Mouse (Mus musculus): ENCODE data around the gene Col8a2. TPM values are rescaled to one million over a fixed set of nuclear protein-coding genes. Genes with fewer than 3 reads are reported as not detected.

The Col8a2 gene
- total RNA-seq, 2 experiments from 2014 or later: 7.0 to 10.1 TPM

GRCm38 (mm10) chr4:126259523-126260160, 27.0 kb upstream of the Col8a2 start:
- peak; percentile 57 to 86 for DNase-seq (ENCODE audit: low spot score in 2 of 2)

GRCm38 (mm10) chr4:126260520-126261201, 25.9 kb upstream of the Col8a2 start:
- peak; percentile 60 to 83 for DNase-seq (ENCODE audit: low spot score in 2 of 2)

DNA sequence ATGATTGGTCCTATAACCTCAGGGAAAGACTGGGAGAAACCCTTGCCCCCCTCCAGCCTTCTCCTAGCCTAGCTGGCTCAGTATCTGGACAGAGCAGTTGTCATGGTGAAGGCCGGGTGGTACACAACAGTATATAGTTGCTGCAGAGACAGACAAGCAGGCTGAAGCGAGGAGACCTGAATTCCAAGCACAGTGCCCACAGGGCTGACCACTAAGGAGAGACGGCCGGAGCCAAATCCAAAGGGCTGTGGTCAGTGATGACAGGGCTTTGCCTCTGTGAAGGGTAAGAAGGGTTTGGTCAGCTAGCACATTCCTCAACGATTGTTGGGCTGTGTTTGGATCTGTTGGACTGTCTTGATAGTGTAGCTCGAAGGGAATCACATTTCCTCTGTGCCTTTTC, 25.3 kb upstream of the Col8a2 start:
- DNase-seq (ENCODE audit: low spot score in 2 of 2): peak in 1 of 2 experiments; percentile 49

DNA sequence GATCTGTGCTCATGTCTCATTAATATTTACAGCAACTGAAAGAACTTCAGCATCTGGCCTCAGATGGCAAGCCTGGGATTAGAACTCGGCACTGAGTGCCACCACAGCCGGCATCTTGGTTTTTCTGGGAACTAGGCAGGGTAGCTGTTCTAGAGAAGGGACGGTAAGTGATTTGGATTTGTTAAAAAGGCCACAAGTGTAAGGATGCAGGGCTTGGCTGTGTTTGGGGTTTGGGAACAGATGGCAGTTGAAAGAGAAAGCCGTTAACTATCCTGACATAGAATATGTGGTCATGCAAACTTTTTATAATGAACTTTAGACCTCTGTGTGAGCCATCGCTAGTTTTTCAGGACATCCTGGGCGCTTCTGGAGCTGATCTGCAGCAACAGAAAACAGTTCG, 24.9 kb upstream of the Col8a2 start:
- DNase-seq (ENCODE audit: low spot score in 2 of 2): no peak

GRCm38 (mm10) chr4:126262119-126262807, 24.3 kb upstream of the Col8a2 start, which contains the start of gene Trappc3:
Gene Trappc3 (plus strand): TSS chr4:126262325.
- DNase-seq (ENCODE audit: low spot score in 2 of 2): peak; percentile 97 to 100

DNA sequence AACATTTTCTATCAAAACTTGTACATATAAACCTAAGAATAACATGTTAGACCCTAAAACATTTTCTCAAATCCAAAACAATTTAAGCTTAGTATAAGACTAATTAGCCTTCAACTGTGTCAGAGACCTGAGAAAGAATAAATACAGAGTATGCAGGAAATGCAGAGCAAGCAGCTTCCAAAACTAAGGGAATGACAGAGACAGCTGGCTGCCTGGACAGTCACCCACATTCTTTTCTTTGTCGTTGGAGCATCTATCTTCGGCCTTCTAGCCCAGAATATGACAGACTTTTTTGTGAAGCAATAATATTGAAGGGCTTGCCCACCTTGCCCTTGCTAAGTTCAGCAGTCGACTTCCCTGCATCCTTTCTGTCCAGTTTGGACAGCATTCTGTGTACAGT, 17.3 kb upstream of the Col8a2 start:
- no peak for DNase-seq (ENCODE audit: low spot score in 2 of 2)

- DNase-seq (ENCODE audit: low spot score in 2 of 2): no peak
Observed at GRCm38 (mm10) chr4:126273753-126274152, 12.8 kb upstream of the Col8a2 start.

- DNase-seq (ENCODE audit: low spot score in 2 of 2): no peak
Observed at GRCm38 (mm10) chr4:126275081-126275480, 11.5 kb upstream of the Col8a2 start.

- DNase-seq (ENCODE audit: low spot score in 2 of 2): no peak
Observed at GRCm38 (mm10) chr4:126275681-126276131, 10.9 kb upstream of the Col8a2 start.

GRCm38 (mm10) chr4:126277906-126278564, 8.6 kb upstream of the Col8a2 start:
- DNase-seq (ENCODE audit: low spot score in 2 of 2): peak in 1 of 2 experiments; percentile 65

DNA sequence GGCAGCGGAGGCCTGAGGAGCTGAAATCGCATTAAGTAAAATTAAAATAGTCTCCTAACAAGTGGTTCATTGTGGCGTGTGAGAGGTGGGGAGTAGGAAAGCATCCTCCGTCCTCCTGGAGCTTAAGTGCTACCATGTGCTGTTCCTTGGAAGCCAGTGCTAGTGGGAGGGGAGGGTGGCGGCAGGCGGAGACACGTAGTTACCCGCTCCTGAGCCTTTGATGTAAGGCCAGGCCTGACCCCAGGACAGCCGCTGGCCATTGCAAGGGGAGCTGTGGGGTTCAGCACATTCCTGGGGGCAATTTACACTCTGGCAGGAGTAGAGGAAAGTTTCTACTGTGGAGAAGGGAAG, 8.1 kb upstream of the Col8a2 start:
- no peak for DNase-seq (ENCODE audit: low spot score in 2 of 2)

DNA sequence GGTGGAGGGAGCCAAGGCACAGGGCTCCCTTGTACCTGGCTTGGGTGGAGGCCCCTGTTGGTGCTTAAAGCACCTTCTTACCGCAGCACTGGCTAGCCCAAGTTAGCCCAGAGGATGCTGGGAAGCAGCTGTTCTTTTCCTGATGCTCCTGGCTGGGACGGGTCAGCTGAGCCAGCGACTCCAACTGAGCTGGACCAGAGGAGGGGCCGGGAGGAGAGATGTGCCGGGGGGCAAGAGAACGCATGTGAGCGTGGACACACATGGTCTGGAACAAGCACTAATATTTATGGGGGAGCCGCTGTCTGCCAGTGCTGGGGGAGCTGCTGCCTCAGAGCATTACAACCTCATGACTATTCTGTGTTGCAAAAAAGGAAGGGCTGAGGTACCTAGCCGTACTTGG, 7.6 kb upstream of the Col8a2 start:
- DNase-seq (ENCODE audit: low spot score in 2 of 2): no peak

DNA sequence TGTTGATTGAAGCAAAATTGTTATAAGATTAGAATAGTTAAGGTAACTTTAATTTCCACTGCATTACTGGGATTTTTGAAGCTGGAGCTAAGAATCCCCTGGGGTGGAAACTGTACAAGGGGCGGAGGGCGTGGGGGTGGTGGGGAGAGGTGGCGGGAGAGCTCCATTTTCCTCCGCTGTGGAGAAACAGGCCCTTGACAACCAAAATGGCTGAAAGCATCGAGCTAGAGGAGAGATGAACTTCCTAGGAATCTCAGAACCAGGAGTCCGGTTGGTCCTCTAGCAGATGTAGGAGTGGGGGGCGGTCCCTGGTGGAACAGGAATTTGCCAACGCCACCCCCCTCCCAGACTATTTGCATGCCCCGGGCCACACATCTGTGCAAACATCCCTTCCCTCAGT, 4.9 kb upstream of the Col8a2 start:
- DNase-seq (ENCODE audit: low spot score in 2 of 2): no peak

DNA sequence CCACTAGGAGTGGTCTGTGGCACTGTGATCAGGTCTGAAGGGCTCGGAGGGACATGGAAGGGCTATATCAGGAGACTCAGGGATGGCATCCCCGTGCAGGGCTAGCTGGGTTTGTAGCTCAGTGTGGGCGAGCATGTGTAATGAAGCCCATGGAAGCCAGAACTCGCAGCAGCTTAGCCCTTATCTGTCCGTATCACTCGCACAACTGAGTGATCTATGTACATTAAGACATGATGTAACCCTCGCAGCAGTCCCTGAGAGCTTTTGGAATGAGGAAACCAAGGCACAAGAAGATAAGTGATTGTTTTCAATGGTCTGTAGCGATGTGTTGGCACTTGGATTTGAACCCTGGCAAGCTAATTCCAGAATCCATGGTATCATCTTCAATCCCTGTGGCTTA, 3.0 kb upstream of the Col8a2 start:
- DNase-seq (ENCODE audit: low spot score in 2 of 2): no peak

GRCm38 (mm10) chr4:126287302-126287995, 856 bp downstream of the Col8a2 start:
- DNase-seq (ENCODE audit: low spot score in 2 of 2): no peak

DNA sequence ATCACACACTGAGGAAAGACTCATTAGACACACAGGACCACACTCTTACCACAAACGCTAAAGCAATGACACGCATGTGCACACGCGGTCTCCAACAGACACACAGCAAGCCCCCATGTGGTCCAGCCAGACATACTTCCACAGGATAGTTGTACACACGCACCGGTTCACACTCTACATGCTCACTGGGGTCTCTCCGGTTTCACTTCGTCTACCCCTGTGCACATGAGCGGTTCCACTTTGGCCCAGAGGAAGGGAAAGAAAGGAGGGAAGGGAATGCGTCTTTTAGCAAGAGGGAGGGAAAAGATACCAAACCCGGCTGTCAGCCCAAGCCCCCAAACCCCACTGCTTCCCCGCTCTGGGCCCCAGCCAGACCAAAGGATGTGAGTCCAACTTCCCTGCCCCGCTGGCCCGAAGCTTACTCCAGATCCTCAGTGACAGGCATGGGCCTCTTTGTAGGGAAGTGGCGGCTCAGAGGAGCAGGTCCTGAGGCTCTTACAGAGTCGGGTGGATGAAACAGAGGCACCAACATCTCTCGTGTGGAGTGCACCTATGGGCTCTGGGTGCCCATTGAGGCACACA, 1.6 kb downstream of the Col8a2 start:
- no peak for DNase-seq (ENCODE audit: low spot score in 2 of 2)

- DNase-seq (ENCODE audit: low spot score in 2 of 2): no peak
Observed at GRCm38 (mm10) chr4:126290314-126290713, 3.7 kb downstream of the Col8a2 start.

GRCm38 (mm10) chr4:126291196-126291595, 4.6 kb downstream of the Col8a2 start:
- no peak for DNase-seq (ENCODE audit: low spot score in 2 of 2)

GRCm38 (mm10) chr4:126295152-126295551, 8.6 kb downstream of the Col8a2 start:
- DNase-seq (ENCODE audit: low spot score in 2 of 2): no peak

GRCm38 (mm10) chr4:126295937-126296336, 9.3 kb downstream of the Col8a2 start:
- DNase-seq (ENCODE audit: low spot score in 2 of 2): no peak

GRCm38 (mm10) chr4:126296617-126297101, 10.1 kb downstream of the Col8a2 start:
- DNase-seq (ENCODE audit: low spot score in 2 of 2): peak; percentile 66 to 83

All from gastrocnemius, postnatal 4 days (tissue).